In the genomic region with DNA sequence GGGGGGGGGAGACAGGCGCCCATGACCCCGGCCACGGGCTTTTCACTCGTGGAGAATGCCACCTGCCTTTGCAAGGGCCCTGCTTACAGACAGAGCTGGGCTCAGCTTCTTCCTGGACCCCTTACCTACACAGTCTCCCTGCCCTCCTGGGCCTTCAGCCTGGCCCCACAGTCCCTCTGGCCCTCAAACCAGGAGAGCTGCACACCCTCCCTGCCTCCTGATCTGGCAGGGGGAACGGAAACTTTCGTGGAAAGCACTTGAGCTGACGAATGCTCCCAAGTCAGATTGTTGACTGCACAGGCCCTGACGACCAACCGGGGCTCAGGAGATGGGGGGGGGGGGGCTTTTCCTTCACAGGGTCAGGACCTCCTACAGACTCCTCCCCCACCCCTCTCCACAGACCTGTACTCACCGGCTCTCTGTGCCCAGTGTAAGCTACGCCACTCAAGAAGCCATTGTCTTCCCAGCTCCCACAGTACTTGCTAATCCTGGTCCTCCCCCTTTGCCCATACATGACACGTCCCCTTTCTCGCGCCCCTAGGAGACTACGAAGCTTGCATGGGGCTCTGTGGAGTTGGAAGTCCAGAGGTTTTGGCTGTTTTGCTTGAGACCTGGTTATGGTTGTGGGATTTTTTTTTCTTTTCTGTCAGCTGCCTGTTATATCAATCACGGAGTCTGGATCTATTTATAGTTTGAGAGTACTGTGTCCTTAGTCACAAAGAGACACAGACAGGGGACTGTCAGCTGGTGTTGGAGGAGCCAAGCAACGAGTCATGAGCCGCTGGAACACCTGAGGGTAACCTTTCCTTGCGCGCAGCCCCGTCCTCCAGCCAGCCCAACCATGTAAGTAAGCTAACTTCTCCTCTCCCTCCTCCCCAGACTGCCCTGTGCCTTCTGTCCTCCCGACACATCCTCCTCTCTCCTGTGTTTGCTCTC, we compare ENCODE assay signal across 9 mouse cellular contexts. TPM values are rescaled to one million over a fixed set of nuclear protein-coding genes. Genes with fewer than 3 reads are reported as not detected.
DNase-seq lines count a peak whose midpoint lies in the region; ATAC-seq and TF ChIP-seq lines count a peak whose summit lies in the region.
"Had no signal": no experiment of that assay in that cellular context is flagged by ENCODE, and none has a peak within 500 bp of the region (broad histone marks: within the 10 kb centered on the region; RNA-seq: fewer than 3 reads in every experiment).

A gene (plus strand): TSS at position 422 of the 936 bp plus-strand sequence.

- peak within 1 kb of the TSS; percentile 54 for H3K9ac ChIP-seq in heart, embryonic 11.5 days (ENCODE audit: low read depth, low read length)
- H3K9ac ChIP-seq in intestine, postnatal 0 days (ENCODE audit: low read depth, low read length), result no peak within 1 kb of the TSS

- no peak for TF ChIP-seq CTCF in intestine, postnatal 0 days (IDR thresholded peaks at IDR 0.05; ENCODE audit: low read depth)
- TF ChIP-seq CTCF in left cerebral cortex, adult 2 months (IDR thresholded peaks at IDR 0.05), result no peak

- H3K4me1 ChIP-seq in heart, embryonic 11.5 days (ENCODE audit: control insufficient read depth, insufficient read depth, low read length), result peaks cover 17% of the 10 kb centered on the region
- H3K4me1 ChIP-seq in intestine, postnatal 0 days (replicated peaks; ENCODE audit: control insufficient read depth, insufficient read depth, low read length), result no peaks in the 10 kb centered on the region

- H3K9me3 ChIP-seq in heart, embryonic 11.5 days (replicated peaks; ENCODE audit: control insufficient read depth, low read length), result no peaks in the 10 kb centered on the region
- no peaks in the 10 kb centered on the region for H3K9me3 ChIP-seq in intestine, postnatal 0 days (ENCODE audit: control insufficient read depth)

- H3K27ac ChIP-seq in heart, embryonic 11.5 days (ENCODE audit: low read depth, low read length), result peak within 1 kb of the TSS; percentile 74
- no peak within 1 kb of the TSS for H3K27ac ChIP-seq in intestine, postnatal 0 days (ENCODE audit: low read depth, low read length)
- H3K27ac ChIP-seq in left cerebral cortex, adult 2 months, result no peak within 1 kb of the TSS

- intact Hi-C loops in left cerebral cortex, adult 2 months (cut with DNase I), result no loop called here

- WGBS in heart, embryonic 11.5 days (ENCODE audit: insufficient replicate concordance), result 16% methylated on average over 22 of the region's 22 CpGs
- 27% methylated on average over 22 of the region's 22 CpGs for WGBS in intestine, postnatal 0 days

- H3K27me3 ChIP-seq in heart, embryonic 11.5 days (ENCODE audit: control insufficient read depth, insufficient read depth, low read length), result no peaks in the 10 kb centered on the region; the same call in 1 of the 2 replicates
- H3K27me3 ChIP-seq in intestine, postnatal 0 days (replicated peaks; ENCODE audit: control insufficient read depth, insufficient read depth, low read length), result 0 out of 2 replicates have a peak, but pooled peaks cover 3% of the 10 kb centered on the region

- DNase-seq in retina, postnatal 1 day, result peak; percentile 52
- no peak for DNase-seq in retina, embryonic 14.5 days (ENCODE audit: low spot score)
- DNase-seq in adrenal gland, adult 2 months, result no peak
- DNase-seq in cerebellum, adult 18-20 months, result no peak
- DNase-seq in left cerebral cortex, adult 2 months (ENCODE audit: extremely low spot score in 1 of 2, low spot score in 2 of 2), result no peak
- no peak for DNase-seq in right cerebral cortex, postnatal 25 days

- H3K4me2 ChIP-seq in heart, embryonic 11.5 days, result peak within 1 kb of the TSS; percentile 65
- H3K4me2 ChIP-seq in intestine, postnatal 0 days (replicated peaks; ENCODE audit: low read depth), result peak within 1 kb of the TSS; percentile 10; the same call in 1 of the 2 replicates

- ATAC-seq in heart, embryonic 11.5 days (replicated peaks; ENCODE audit: insufficient number of reproducible peaks, low FRiP score, low TSS enrichment), result peak; percentile 76
- no peak for ATAC-seq in intestine, postnatal 0 days

- H3K4me3 ChIP-seq in heart, embryonic 11.5 days (ENCODE audit: low read depth, low read length), result peak within 1 kb of the TSS; percentile 39
- H3K4me3 ChIP-seq in intestine, postnatal 0 days (ENCODE audit: low read depth, low read length), result no peak within 1 kb of the TSS
- no peak within 1 kb of the TSS for H3K4me3 ChIP-seq in left cerebral cortex, adult 2 months

- H3K36me3 ChIP-seq in heart, embryonic 11.5 days (ENCODE audit: control insufficient read depth, insufficient read depth, low read length), result no peaks in the 10 kb centered on the region
- H3K36me3 ChIP-seq in intestine, postnatal 0 days (ENCODE audit: control insufficient read depth, insufficient read depth), result no peaks in the 10 kb centered on the region

RNA-seq across cellular contexts. Expression of the gene that starts here (rescaled TPM):
- 1.6 TPM in 2 replicates for polyA plus RNA-seq in heart, embryonic 11.5 days (2014; fragmentation: Nextera tagmentation; extraction: Ambion mirVana)
- polyA plus RNA-seq in intestine, postnatal 0 days (2015; fragmentation: Nextera tagmentation; extraction: Ambion mirVana), result 0.41 and 0.42 TPM in 2 replicates
- under 1 TPM; 0.23 to 0.35 TPM for total RNA-seq in adrenal gland, adult 2 months (2021)
- polyA plus RNA-seq in adrenal gland, adult 2 months (2012; rRNA removed), result 0.16 and 0.26 TPM in 2 replicates
- total RNA-seq in left cerebral cortex, adult 2 months (2021), result 1 to 10 TPM; 1.8 to 2.2 TPM
- total RNA-seq: common myeloid progenitor, adult 5-6 weeks had no signal
